Mouse (Mus musculus) layer of hippocampus, postnatal 25 days (tissue): ENCODE measurements around the gene Olfr763. TPM values are rescaled to one million over a fixed set of nuclear protein-coding genes. Genes with fewer than 3 reads are reported as not detected.
"Not testable (repeated sequence)": the region's sequence is repeated elsewhere in the genome, so short reads cannot be mapped to it uniquely, and the experiment has no call there.

ENCODE experiments used
- DNase-seq, 2 experiments: peaks; one replicate each; pipeline ENCODE4 v3.0.0; 2022; ENCODE audit warnings: mixed read lengths in 2 of 2, low spot score in 1 of 2; ENCODE audit errors: extremely low spot score in 1 of 2
- total RNA-seq, 2 experiments: library from RNA; stranded (reverse); gene quantifications; 2 replicates each; pipeline ENCODE4 v1.2.3; 2021

Olfr763 gene
- total RNA-seq, 2 experiments from 2014 or later, result not detected

DNA sequence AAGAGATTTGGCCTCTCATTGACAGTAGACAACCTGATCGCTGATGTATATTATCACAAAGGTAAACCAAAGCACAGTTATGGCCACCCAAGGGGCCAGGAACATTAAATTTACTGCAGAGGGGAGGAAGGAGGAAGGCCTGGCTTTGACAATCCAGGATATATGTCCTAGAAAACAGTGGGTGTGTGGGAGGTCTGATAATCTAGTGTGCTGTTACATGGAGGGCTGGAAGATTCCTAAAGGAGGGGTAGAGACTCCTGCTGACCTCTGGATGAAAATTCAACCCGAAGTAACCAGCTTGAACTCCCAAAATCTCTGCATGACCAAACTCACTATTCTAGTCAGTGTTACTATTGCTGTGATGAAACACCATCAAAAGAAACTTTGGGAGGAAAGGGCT lies 17.8 kb downstream of the Olfr763 start:
- no peak for DNase-seq

DNA sequence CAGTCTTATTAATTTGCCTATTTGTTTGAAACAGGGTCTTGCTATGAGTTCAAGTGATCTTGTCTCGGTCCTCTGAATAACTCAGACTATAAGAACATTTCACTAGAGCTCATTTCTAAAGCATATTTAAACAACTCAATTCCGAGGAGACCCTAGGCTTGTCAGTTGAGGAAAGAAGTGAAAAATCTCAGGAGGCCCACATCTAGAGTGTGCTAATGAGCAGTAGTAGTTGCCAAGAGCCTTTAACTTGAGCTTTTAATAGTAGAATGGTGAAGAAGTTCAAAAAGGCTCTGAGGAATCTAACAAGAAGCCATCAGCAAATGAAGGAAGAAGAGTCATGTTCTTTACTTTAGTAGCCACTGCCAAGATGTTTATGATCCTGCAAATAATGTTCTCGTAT lies 29.2 kb downstream of the Olfr763 start, which contains the start of gene Olfr764-ps1:
Gene Olfr764-ps1, minus strand, starts transcription at position 101 of the 400 bp plus-strand sequence.
- DNase-seq, result no peak

DNA sequence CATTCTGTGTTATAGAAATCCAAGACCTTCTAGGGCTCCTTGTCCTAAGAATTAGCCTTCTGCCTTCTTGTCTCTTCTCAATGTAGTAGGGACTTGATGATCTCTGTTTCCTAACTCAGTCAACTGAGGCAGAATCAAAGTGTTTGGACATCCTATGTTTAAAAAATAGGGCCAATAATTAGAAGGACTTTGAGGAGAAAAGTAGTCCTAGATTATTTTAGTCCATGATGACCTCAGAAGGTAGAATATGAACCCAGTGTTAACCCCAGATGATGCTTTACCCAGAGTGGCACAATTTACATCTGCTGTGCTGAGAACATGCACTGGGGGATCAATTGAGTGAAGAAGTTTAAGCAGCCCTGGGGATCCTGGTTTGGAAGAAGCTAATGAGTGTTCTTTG lies 39.3 kb downstream of the Olfr763 start, which contains the start of gene Olfr765:
Gene Olfr765, minus strand, starts transcription at position 101 of the 400 bp plus-strand sequence.
- not testable (repeated sequence) for DNase-seq

Other genes starting within 250 kb of the Olfr763 start
- gene Mmp19, start 219.9 kb upstream of the Olfr763 start, total RNA-seq, result under 1 TPM; 0.54 to 0.81 TPM
- 10 to 100 TPM; 66.4 to 68.4 TPM for gene Dnajc14, start 206.7 kb upstream of the Olfr763 start, total RNA-seq
- 10 to 100 TPM; 11.3 to 12.1 TPM for gene Tmem198b, start 206.4 kb upstream of the Olfr763 start, total RNA-seq
- 10 to 100 TPM; 36.5 to 39.9 TPM for gene Sarnp, start 193.5 kb upstream of the Olfr763 start, total RNA-seq
- gene Ormdl2, start 189.1 kb upstream of the Olfr763 start, total RNA-seq, result 1 to 10 TPM; 7.9 to 8.8 TPM
- gene Gdf11, start 119.1 kb upstream of the Olfr763 start, total RNA-seq, result 10 to 100 TPM; 20.9 to 21.4 TPM
- gene Cd63, start 109.8 kb upstream of the Olfr763 start, total RNA-seq, result 10 to 100 TPM; 76.6 to 84.7 TPM
- 1 to 10 TPM; 5.8 to 6.6 TPM for gene Rdh5, start 87.9 kb upstream of the Olfr763 start, total RNA-seq
- gene Bloc1s1, start 86.8 kb upstream of the Olfr763 start, total RNA-seq, result 100 to 1,000 TPM in 1 of 2 experiments, 10 to 100 TPM in 1; 86.8 to 102 TPM
- 10 to 100 TPM; 25.6 to 30.7 TPM for gene Itga7, start 77.0 kb upstream of the Olfr763 start, total RNA-seq
- gene Mettl7b, start 49.8 kb upstream of the Olfr763 start, total RNA-seq, result not detected
- gene Olfr9, start 21.4 kb upstream of the Olfr763 start, total RNA-seq, result not detected
- not detected for gene Olfr764-ps1, start 29.1 kb downstream of the Olfr763 start, total RNA-seq
- not detected for gene Olfr765, start 39.2 kb downstream of the Olfr763 start, total RNA-seq
- not detected for gene Olfr766-ps1, start 58.2 kb downstream of the Olfr763 start, total RNA-seq
- gene Olfr767, start 72.1 kb downstream of the Olfr763 start, total RNA-seq, result not detected
- not detected for gene Olfr768, start 88.6 kb downstream of the Olfr763 start, total RNA-seq
- not detected for gene Olfr769, start 107.1 kb downstream of the Olfr763 start, total RNA-seq
- gene Olfr770, start 128.2 kb downstream of the Olfr763 start, total RNA-seq, result not detected
- not detected for gene Olfr771, start 154.0 kb downstream of the Olfr763 start, total RNA-seq
- not detected for gene Olfr772, start 167.1 kb downstream of the Olfr763 start, total RNA-seq
- not detected for gene Olfr773, start 176.6 kb downstream of the Olfr763 start, total RNA-seq
- gene Olfr774, start 225.4 kb downstream of the Olfr763 start, total RNA-seq, result not detected
- not detected for gene Olfr775, start 237.6 kb downstream of the Olfr763 start, total RNA-seq
- not detected for gene Olfr776, start 248.3 kb downstream of the Olfr763 start, total RNA-seq